8 mouse cellular contexts compared by ENCODE assay signal in the genomic region with DNA sequence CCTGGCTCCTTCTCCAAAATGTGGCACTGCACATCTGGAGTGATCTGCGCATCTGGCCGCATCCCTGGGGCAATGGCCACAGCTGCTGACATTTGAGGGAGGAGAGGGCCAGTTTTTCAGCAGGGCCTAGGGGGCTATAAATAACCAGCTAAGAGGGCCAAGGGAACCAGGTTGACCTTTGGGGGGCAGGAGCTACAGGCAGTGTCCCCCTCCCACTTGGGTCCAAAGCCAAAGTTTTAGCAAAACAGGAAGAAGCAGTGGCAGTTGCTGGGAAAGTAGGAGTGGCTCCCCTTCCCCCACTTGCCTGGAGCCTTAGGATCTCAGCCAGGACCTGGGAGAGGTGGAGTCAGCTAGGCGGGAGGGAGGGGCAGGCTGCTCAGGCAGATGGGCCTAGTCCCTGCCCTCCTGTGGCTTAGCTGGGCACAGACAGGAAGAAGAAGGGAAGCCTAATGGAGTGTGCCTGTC. TPM values are rescaled to one million over a fixed set of nuclear protein-coding genes. Genes with fewer than 3 reads are reported as not detected.
DNase-seq lines count a peak whose midpoint lies in the region; ATAC-seq and TF ChIP-seq lines count a peak whose summit lies in the region.

No protein-coding gene starts in this region.

- no peak for TF ChIP-seq CTCF in thymus, adult 2 months (IDR thresholded peaks at IDR 0.05; ENCODE audit: borderline replicate concordance, control insufficient read depth, extremely low read depth, insufficient read depth, low read length, poor library complexity)

- H3K9ac ChIP-seq in liver, embryonic 12.5 days: no peak overlapping the region

- H3K4me2 ChIP-seq in liver, embryonic 12.5 days: no peak overlapping the region; the same call in 1 of the 2 replicates

- H3K36me3 ChIP-seq in thymus, adult 2 months (ENCODE audit: control insufficient read depth, insufficient read depth, low read length): no peaks in the 10 kb centered on the region
- no peaks in the 10 kb centered on the region for H3K36me3 ChIP-seq in liver, embryonic 12.5 days

- peak overlapping the region; percentile 95 for H3K27ac ChIP-seq in thymus, adult 2 months (ENCODE audit: control insufficient read depth, insufficient read depth, low read length)
- peak overlapping the region; percentile 27 for H3K27ac ChIP-seq in liver, embryonic 12.5 days

- peak; percentile 49; the same call in 1 of the 2 replicates for ATAC-seq in liver, embryonic 12.5 days

- DNase-seq in thymus, adult 2 months: no peak
- no peak for DNase-seq in thymus, postnatal 14 days
- peak; percentile 53 to 76 for DNase-seq in gastrocnemius, adult 8-10 months (ENCODE audit: low spot score in 2 of 2)
- DNase-seq in induced T-regulatory cell, adult 2 months (ENCODE audit: low read depth): peak; percentile 39
- peak; percentile 84 for DNase-seq in skeletal muscle tissue, adult 2 months (ENCODE audit: low read depth, low spot score)
- no peak for DNase-seq in B cell, adult 2 months
- no peak for DNase-seq in natural killer cell, adult 2 months (ENCODE audit: low spot score in 2 of 2)

- TF ChIP-seq POLR2A in thymus, adult 2 months (IDR thresholded peaks at IDR 0.05; ENCODE audit: control insufficient read depth, extremely low read depth, insufficient read depth, low read length, poor library complexity): no peak

- peak overlapping the region; percentile 6 for H3K4me3 ChIP-seq in thymus, adult 2 months (ENCODE audit: control insufficient read depth, insufficient read depth, low read length)
- no peak overlapping the region for H3K4me3 ChIP-seq in liver, embryonic 12.5 days

- no peaks in the 10 kb centered on the region for H3K27me3 ChIP-seq in thymus, adult 2 months (ENCODE audit: control insufficient read depth, insufficient read depth, low read length)
- no peaks in the 10 kb centered on the region for H3K27me3 ChIP-seq in liver, embryonic 12.5 days (replicated peaks)

- WGBS in thymus, adult 2 months: 59% methylated on average over 3 of the region's 3 CpGs
- 50% methylated on average over 3 of the region's 3 CpGs for WGBS in liver, embryonic 12.5 days (ENCODE audit: insufficient replicate concordance)

- peaks cover 64% of the 10 kb centered on the region for H3K4me1 ChIP-seq in thymus, adult 2 months (replicated peaks; ENCODE audit: control insufficient read depth, insufficient read depth, low read length)
- H3K4me1 ChIP-seq in liver, embryonic 12.5 days: peaks cover 90% of the 10 kb centered on the region

- no peaks in the 10 kb centered on the region for H3K9me3 ChIP-seq in liver, embryonic 12.5 days (replicated peaks)

RNA-seq across cellular contexts. Expression of a gene that starts 4.3 kb away (rescaled TPM):
- 827 and 963 TPM in 2 replicates for polyA plus RNA-seq in thymus, adult 2 months (2012; rRNA removed)
- total RNA-seq in gastrocnemius, adult 8-10 months (2022): 1 to 10 TPM; 5.8 to 9.6 (median 9.3) TPM
- 14.0 and 14.3 TPM in 2 replicates for polyA plus RNA-seq in liver, embryonic 12.5 days (2016; fragmentation: Nextera tagmentation; extraction: Ambion mirVana)

Comparison
In these comparisons a context has a peak if more than half of its experiments do, and no peak if none do; other contexts are left out.
1. DNase-seq: peak in gastrocnemius, adult 8-10 months (2 of 2), induced T-regulatory cell, adult 2 months (single experiment) and skeletal muscle tissue, adult 2 months (single experiment); none in thymus, adult 2 months (single experiment), thymus, postnatal 14 days (single experiment), B cell, adult 2 months (0 of 2) and natural killer cell, adult 2 months (0 of 2).
2. RNA of a gene that starts 4.3 kb away (polyA plus RNA-seq): 827 to 963 TPM in thymus, adult 2 months; 14.0 to 14.3 TPM in liver, embryonic 12.5 days; every median in the first group is over 10 times any median in the second.